In the genomic region with DNA sequence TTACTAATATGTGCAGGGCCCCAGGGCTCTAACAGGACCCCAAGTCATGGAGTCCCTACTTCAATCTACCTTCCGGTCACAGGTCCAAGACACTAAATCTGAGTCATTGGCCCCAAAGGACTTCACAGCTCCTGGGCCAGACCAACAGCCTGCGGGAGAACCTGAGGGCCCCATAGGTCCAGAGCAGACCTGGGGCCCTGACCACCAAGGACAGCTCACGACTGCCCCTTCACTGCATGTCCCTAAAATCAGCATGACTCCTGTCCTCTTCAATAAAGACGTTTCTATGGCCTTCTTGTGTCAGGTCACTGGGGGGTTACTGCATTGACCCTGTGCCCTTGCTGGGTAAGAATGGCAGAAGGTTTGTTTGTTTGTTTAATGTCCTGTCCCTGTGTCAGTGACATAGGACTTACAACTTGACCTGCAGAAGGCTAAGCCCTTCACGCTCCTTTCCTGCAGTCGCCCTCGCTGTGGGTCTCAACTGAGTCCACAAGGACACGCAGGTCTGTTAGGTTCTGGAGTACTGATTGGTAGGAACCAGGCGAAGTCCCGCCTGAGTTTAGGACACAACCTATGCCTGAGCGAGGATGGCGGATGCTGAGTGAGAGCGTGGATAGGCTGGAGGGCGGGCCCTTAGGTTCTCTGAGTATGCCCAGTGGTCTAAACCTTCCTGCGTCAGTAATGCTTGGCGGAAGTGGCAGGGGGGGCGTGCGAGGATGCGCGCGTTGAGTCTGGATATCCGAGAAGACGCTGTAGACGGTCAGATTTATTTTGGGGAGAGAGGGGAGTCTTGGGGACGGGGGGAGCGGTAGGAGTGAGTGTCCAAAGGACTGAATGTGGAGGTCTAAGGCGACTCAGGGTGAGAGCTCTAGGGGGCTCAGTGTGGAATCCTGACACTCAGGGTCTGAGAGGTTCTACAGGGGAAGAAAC, we compare ENCODE assay signal across 8 mouse cellular contexts. TPM values are rescaled to one million over a fixed set of nuclear protein-coding genes. Genes with fewer than 3 reads are reported as not detected.
A peak's percentile ranks its signal among the peaks of the same experiment; 100 is the strongest.
DNase-seq lines count a peak whose midpoint lies in the region; ATAC-seq and TF ChIP-seq lines count a peak whose summit lies in the region.

A gene (plus strand): TSS at position 642 of the 930 bp plus-strand sequence.

- no peaks in the 10 kb centered on the region for H3K9me3 ChIP-seq in forebrain, embryonic 10.5 days
- no peaks in the 10 kb centered on the region for H3K9me3 ChIP-seq in heart, embryonic 15.5 days (replicated peaks)
- H3K9me3 ChIP-seq in liver, embryonic 14.5 days (ENCODE audit: control insufficient read depth, low read length), result no peaks in the 10 kb centered on the region
- H3K9me3 ChIP-seq in neural tube, embryonic 11.5 days (ENCODE audit: control insufficient read depth, low read length), result no peaks in the 10 kb centered on the region
- H3K9me3 ChIP-seq in stomach, postnatal 0 days (ENCODE audit: control insufficient read depth, low read length), result no peaks in the 10 kb centered on the region

- peak; percentile 100 for ATAC-seq in heart, embryonic 15.5 days (replicated peaks; ENCODE audit: insufficient number of reproducible peaks, insufficient read depth, low FRiP score, low read depth)
- peak; percentile 98 for ATAC-seq in liver, embryonic 14.5 days (ENCODE audit: insufficient read depth)
- peak; percentile 99 for ATAC-seq in neural tube, embryonic 11.5 days (ENCODE audit: insufficient read depth, low FRiP score, low TSS enrichment)
- ATAC-seq in stomach, postnatal 0 days (ENCODE audit: low FRiP score, low TSS enrichment), result peak; percentile 99

- H3K36me3 ChIP-seq in forebrain, embryonic 10.5 days (replicated peaks), result peaks cover 66% of the 10 kb centered on the region
- H3K36me3 ChIP-seq in heart, embryonic 15.5 days, result no peaks in the 10 kb centered on the region
- no peaks in the 10 kb centered on the region for H3K36me3 ChIP-seq in liver, embryonic 14.5 days (replicated peaks; ENCODE audit: control insufficient read depth, insufficient read depth, low read depth)
- H3K36me3 ChIP-seq in neural tube, embryonic 11.5 days (ENCODE audit: control insufficient read depth, insufficient read depth, low read length), result peaks cover 12% of the 10 kb centered on the region
- peaks cover 3% of the 10 kb centered on the region; the same call in 1 of the 2 replicates for H3K36me3 ChIP-seq in stomach, postnatal 0 days (ENCODE audit: control insufficient read depth, insufficient read depth, low read length)

- H3K4me1 ChIP-seq in forebrain, embryonic 10.5 days, result peaks cover 25% of the 10 kb centered on the region
- peaks cover 16% of the 10 kb centered on the region for H3K4me1 ChIP-seq in heart, embryonic 15.5 days (replicated peaks)
- peaks cover 0 to 9% of the 10 kb centered on the region in 2 experiments; a peak in 2 of 4 replicates for H3K4me1 ChIP-seq in liver, embryonic 14.5 days (replicated peaks; ENCODE audit: control insufficient read depth in 2 of 2, insufficient read depth in 2 of 2, low read length in 1 of 2)
- H3K4me1 ChIP-seq in neural tube, embryonic 11.5 days (ENCODE audit: control insufficient read depth, insufficient read depth, low read length), result peaks cover 12% of the 10 kb centered on the region
- 0 out of 2 replicates have a peak, but pooled peaks cover 3% of the 10 kb centered on the region for H3K4me1 ChIP-seq in stomach, postnatal 0 days (replicated peaks; ENCODE audit: control insufficient read depth, insufficient read depth)

- peak within 1 kb of the TSS; percentile 66 for H3K4me3 ChIP-seq in forebrain, embryonic 10.5 days
- peak within 1 kb of the TSS; percentile 68 for H3K4me3 ChIP-seq in heart, embryonic 15.5 days
- peak within 1 kb of the TSS; percentile 65 to 82 for H3K4me3 ChIP-seq in liver, embryonic 14.5 days (ENCODE audit: insufficient read depth in 1 of 2, low read depth in 2 of 2, low read length in 2 of 2)
- peak within 1 kb of the TSS; percentile 70 for H3K4me3 ChIP-seq in neural tube, embryonic 11.5 days (ENCODE audit: low read depth, low read length)
- peak within 1 kb of the TSS; percentile 69 for H3K4me3 ChIP-seq in stomach, postnatal 0 days (ENCODE audit: low read depth, low read length)

- H3K27ac ChIP-seq in forebrain, embryonic 10.5 days, result peak within 1 kb of the TSS; percentile 75
- H3K27ac ChIP-seq in heart, embryonic 15.5 days, result peak within 1 kb of the TSS; percentile 69
- H3K27ac ChIP-seq in liver, embryonic 14.5 days, result no peak within 1 kb of the TSS
- peak within 1 kb of the TSS; percentile 49; the same call in 1 of the 2 replicates for H3K27ac ChIP-seq in neural tube, embryonic 11.5 days (ENCODE audit: low read depth, low read length)
- H3K27ac ChIP-seq in stomach, postnatal 0 days (replicated peaks), result 0 out of 2 replicates have a peak within 1 kb of the TSS, but pooled peaks have one; percentile 30

- no peak for TF ChIP-seq EP300 in liver, embryonic 14.5 days (IDR thresholded peaks at IDR 0.05; ENCODE audit: low read depth)
- TF ChIP-seq EP300 in stomach, postnatal 0 days (optimal IDR thresholded peaks at IDR 0.05), result no peak

- H3K9ac ChIP-seq in heart, embryonic 15.5 days, result peak within 1 kb of the TSS; percentile 64
- peak within 1 kb of the TSS; percentile 62 for H3K9ac ChIP-seq in liver, embryonic 14.5 days (replicated peaks)
- H3K9ac ChIP-seq in neural tube, embryonic 11.5 days (ENCODE audit: low read length), result peak within 1 kb of the TSS; percentile 65
- H3K9ac ChIP-seq in stomach, postnatal 0 days (ENCODE audit: low read length), result peak within 1 kb of the TSS; percentile 65

- no peaks in the 10 kb centered on the region for H3K27me3 ChIP-seq in forebrain, embryonic 10.5 days (ENCODE audit: poor library complexity, severe bottlenecking)
- H3K27me3 ChIP-seq in heart, embryonic 15.5 days, result no peaks in the 10 kb centered on the region
- H3K27me3 ChIP-seq in liver, embryonic 14.5 days (ENCODE audit: control insufficient read depth, insufficient read depth, low read length), result no peaks in the 10 kb centered on the region
- no peaks in the 10 kb centered on the region for H3K27me3 ChIP-seq in neural tube, embryonic 11.5 days (ENCODE audit: control insufficient read depth, insufficient read depth, low read length)
- H3K27me3 ChIP-seq in stomach, postnatal 0 days (ENCODE audit: control insufficient read depth, insufficient read depth, low read length), result no peaks in the 10 kb centered on the region

- TF ChIP-seq CTCF in liver, embryonic 14.5 days (IDR thresholded peaks at IDR 0.05; ENCODE audit: low read depth), result no peak; the same call in 1 of the 2 replicates
- peak; percentile 20 for TF ChIP-seq CTCF in stomach, postnatal 0 days (IDR thresholded peaks at IDR 0.05; ENCODE audit: low read depth)

- DNase-seq in CD8-positive naive resting alpha-beta T cell, adult 2 months (ENCODE audit: low read depth in 2 of 2, low spot score in 2 of 2), result peak; percentile 90 to 91
- DNase-seq in c-Kit-positive CD71-negative TER-119-negative erythroid progenitor cells, embryonic 14.5 days (ENCODE audit: low read depth), result peak; percentile 88
- peak; percentile 92 for DNase-seq in forebrain, embryonic 10.5 days (ENCODE audit: extremely low spot score, low spot score)
- DNase-seq in kidney, postnatal 25 days, result peak; percentile 96 to 99
- DNase-seq in liver, embryonic 14.5 days (ENCODE audit: low read depth in 3 of 3, low spot score in 3 of 3), result peak; percentile 82 to 85 (median 85)
- DNase-seq in neural tube, embryonic 11.5 days (ENCODE audit: low spot score), result peak; percentile 93
- DNase-seq in stomach, postnatal 0 days (ENCODE audit: low spot score), result peak; percentile 94

- peak within 1 kb of the TSS; percentile 89 for H3K4me2 ChIP-seq in heart, embryonic 15.5 days
- peak within 1 kb of the TSS; percentile 84 for H3K4me2 ChIP-seq in liver, embryonic 14.5 days (ENCODE audit: low read depth)
- peak within 1 kb of the TSS; percentile 90 for H3K4me2 ChIP-seq in neural tube, embryonic 11.5 days (ENCODE audit: low read depth)
- H3K4me2 ChIP-seq in stomach, postnatal 0 days (replicated peaks; ENCODE audit: low read depth), result peak within 1 kb of the TSS; percentile 62

- WGBS in forebrain, embryonic 10.5 days, result 4% methylated on average over 27 of the region's 27 CpGs
- WGBS in heart, embryonic 15.5 days, result 4% methylated on average over 27 of the region's 27 CpGs
- WGBS in liver, embryonic 14.5 days (ENCODE audit: insufficient replicate concordance), result 5% methylated on average over 27 of the region's 27 CpGs
- 3% methylated on average over 27 of the region's 27 CpGs for WGBS in neural tube, embryonic 11.5 days
- WGBS in stomach, postnatal 0 days, result 4% methylated on average over 27 of the region's 27 CpGs

RNA-seq across cellular contexts. Expression of the gene that starts here (rescaled TPM):
- polyA plus RNA-seq in forebrain, embryonic 10.5 days (2016; fragmentation: Nextera tagmentation; extraction: Ambion mirVana), result 82.3 and 90.2 TPM in 2 replicates
- polyA plus RNA-seq in heart, embryonic 15.5 days (2015; fragmentation: Nextera tagmentation; extraction: Ambion mirVana), result 57.4 and 64.4 TPM in 2 replicates
- polyA plus RNA-seq in liver, embryonic 14.5 days (2012; rRNA removed), result 13.8 and 18.6 TPM in 2 replicates
- 16.0 and 19.5 TPM in 2 replicates for polyA plus RNA-seq in liver, embryonic 14.5 days (2014; fragmentation: Nextera tagmentation; extraction: Ambion mirVana)
- 87.4 and 94.0 TPM in 2 replicates for polyA plus RNA-seq in neural tube, embryonic 11.5 days (2014; fragmentation: Nextera tagmentation; extraction: Ambion mirVana)
- polyA plus RNA-seq in stomach, postnatal 0 days (2015; fragmentation: Nextera tagmentation; extraction: Ambion mirVana), result 55.4 and 58.8 TPM in 2 replicates
